ENCODE assay signal across 10 mouse cellular contexts in the genomic region with DNA sequence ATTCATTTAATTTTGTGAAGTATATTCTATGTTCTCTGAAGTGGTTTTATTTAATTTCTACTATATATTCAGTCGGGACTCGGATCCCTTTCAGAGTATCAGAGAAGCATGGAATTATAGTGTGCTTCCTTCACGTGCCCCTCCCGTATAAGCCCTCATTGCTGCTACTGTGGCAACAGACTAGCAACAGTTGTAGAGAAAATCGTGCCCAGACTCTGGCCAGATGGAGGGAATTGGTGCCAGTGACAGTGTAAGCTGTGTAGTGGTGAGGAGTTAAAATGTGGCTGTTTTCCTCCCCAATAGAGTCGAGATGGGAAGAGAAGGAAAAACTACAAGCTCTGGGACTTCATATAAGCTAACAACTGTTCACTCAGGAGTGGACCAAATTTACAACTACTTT.
DNase-seq lines count a peak whose midpoint lies in the region; ATAC-seq and TF ChIP-seq lines count a peak whose summit lies in the region.
"Had no signal": no experiment of that assay in that cellular context is flagged by ENCODE, and none has a peak within 500 bp of the region (broad histone marks: within the 10 kb centered on the region; RNA-seq: fewer than 3 reads in every experiment).

No protein-coding gene starts in this region.

- DNase-seq in cerebellum, adult 2 months, result peak; percentile 61 to 76
- DNase-seq in layer of hippocampus, adult 11-12 months (ENCODE audit: low spot score), result peak; percentile 72
- DNase-seq in left cerebral cortex, postnatal 4 days, result peak; percentile 69
- DNase-seq in testis, postnatal 10 days (ENCODE audit: low spot score), result no peak
- no peak for DNase-seq in liver, embryonic 11.5 days (ENCODE audit: low spot score)
- DNase-seq: thymus, postnatal 36 days had no signal

- no peak for TF ChIP-seq CTCF in cerebellum, adult 2 months (IDR thresholded peaks at IDR 0.05; ENCODE audit: borderline replicate concordance, insufficient read depth, low read depth, low read length)

- ATAC-seq in cerebellum, adult (ENCODE audit: insufficient number of reproducible peaks, low FRiP score, low TSS enrichment), result peak; percentile 84; the same call in 1 of the 2 replicates
- ATAC-seq in monocyte, adult 5-6 weeks (replicated peaks; ENCODE audit: insufficient number of reproducible peaks, low FRiP score, low TSS enrichment, poor library complexity, severe bottlenecking), result no peak
- no peak for ATAC-seq in liver, embryonic 11.5 days (replicated peaks; ENCODE audit: low FRiP score)

- H3K4me2 ChIP-seq in liver, embryonic 11.5 days, result no peak overlapping the region
- H3K4me2 ChIP-seq: limb, embryonic 13.5 days had no signal

- WGBS in cerebellum, adult 2 months, result 5% methylated on average over 6 of the region's 6 CpGs
- 69% methylated on average over 6 of the region's 6 CpGs for WGBS in liver, embryonic 11.5 days

- no peaks in the 10 kb centered on the region for H3K36me3 ChIP-seq in liver, embryonic 11.5 days (ENCODE audit: control insufficient read depth, insufficient read depth, low read length)
- H3K36me3 ChIP-seq: limb, embryonic 13.5 days had no signal

- peaks cover 4% of the 10 kb centered on the region; the same call in 1 of the 2 replicates for H3K4me1 ChIP-seq in cerebellum, adult 2 months (ENCODE audit: control insufficient read depth, insufficient read depth, low read length)
- no peaks in the 10 kb centered on the region for H3K4me1 ChIP-seq in liver, embryonic 11.5 days (replicated peaks; ENCODE audit: control insufficient read depth, insufficient read depth, low read length)
- H3K4me1 ChIP-seq: limb, embryonic 13.5 days had no signal

- H3K4me3 ChIP-seq in cerebellum, adult 2 months (replicated peaks; ENCODE audit: insufficient read depth, low read depth, low read length), result no peak overlapping the region
- H3K4me3 ChIP-seq in liver, embryonic 11.5 days (ENCODE audit: low read depth, low read length), result no peak overlapping the region
- H3K4me3 ChIP-seq: limb, embryonic 13.5 days had no signal

- intact Hi-C loops in left cerebral cortex, postnatal 4 days (cut with DNase I), result no loop called here

- H3K27ac ChIP-seq in cerebellum, adult 2 months (ENCODE audit: insufficient read depth, low read length), result no peak overlapping the region
- H3K27ac ChIP-seq in liver, embryonic 11.5 days (ENCODE audit: low read depth, low read length), result no peak overlapping the region
- H3K27ac ChIP-seq: limb, embryonic 13.5 days; macrophage had no signal

- no peak for TF ChIP-seq POLR2A in cerebellum, adult 2 months (IDR thresholded peaks at IDR 0.05; ENCODE audit: borderline replicate concordance, insufficient read depth, low read length)

- no peak overlapping the region for H3K9ac ChIP-seq in liver, embryonic 11.5 days (ENCODE audit: low read depth, low read length)
- H3K9ac ChIP-seq: limb, embryonic 13.5 days had no signal

- no peaks in the 10 kb centered on the region for H3K9me3 ChIP-seq in liver, embryonic 11.5 days (ENCODE audit: control insufficient read depth, low read length)
- H3K9me3 ChIP-seq: limb, embryonic 13.5 days had no signal

- H3K27me3 ChIP-seq in cerebellum, adult 2 months (ENCODE audit: control insufficient read depth, insufficient read depth, low read length), result no peaks in the 10 kb centered on the region
- H3K27me3 ChIP-seq in liver, embryonic 11.5 days (replicated peaks; ENCODE audit: control insufficient read depth, insufficient read depth, low read length), result no peaks in the 10 kb centered on the region
- H3K27me3 ChIP-seq: limb, embryonic 13.5 days had no signal

Comparison
In these comparisons a context has a peak if more than half of its experiments do, and no peak if none do; other contexts are left out.
1. DNase-seq: peak in cerebellum, adult 2 months (2 of 2), layer of hippocampus, adult 11-12 months (single experiment) and left cerebral cortex, postnatal 4 days (single experiment); none in testis, postnatal 10 days (single experiment) and liver, embryonic 11.5 days (single experiment).